Mouse (Mus musculus) bone marrow, adult 2 months (tissue): ENCODE data around the gene Tet1. TPM values are rescaled to one million over a fixed set of nuclear protein-coding genes. Genes with fewer than 3 reads are reported as not detected.
A peak's percentile ranks its signal among the peaks of the same experiment; 100 is the strongest.

Experiments
- H3K27ac ChIP-seq: fragments of 200-500 bp; 2 replicates; pipeline ENCODE4 v1.5.1; 2012; ENCODE audit warnings: low read depth, mild to moderate bottlenecking, control low read depth, inconsistent platforms, low read length; ENCODE audit not compliant: control insufficient read depth, poor library complexity, insufficient read depth
- H3K4me1 ChIP-seq: fragments of 200-500 bp; 2 replicates; pipeline ENCODE4 v1.6.1; 2011; ENCODE audit warnings: low read length; ENCODE audit not compliant: control insufficient read depth, insufficient read depth
- H3K4me3 ChIP-seq: fragments of 200-500 bp; replicated peaks from 2 replicates; pipeline ENCODE3; 2011; ENCODE audit warnings: mild to moderate bottlenecking, low read depth, low read length, control low read depth; ENCODE audit not compliant: control insufficient read depth
- CTCF ChIP-seq: fragments of 200-500 bp; IDR thresholded peaks from 2 replicates; pipeline ENCODE4 v1.5.1; 2011; ENCODE audit warnings: low read length, control low read depth; ENCODE audit not compliant: control insufficient read depth, insufficient read depth
- POLR2A ChIP-seq: fragments of 200-500 bp; IDR thresholded peaks from 2 replicates; pipeline ENCODE4 v1.6.1; 2011; ENCODE audit warnings: low read depth, mild to moderate bottlenecking, control low read depth, low read length, borderline replicate concordance; ENCODE audit not compliant: control insufficient read depth
- WGBS: fragments of 180-500 bp; shearing (Covaris S2); methylation state at CpG from one replicate; pipeline ENCODE4 v1.1.7; 2018; 5-methylcytosine and 5-hydroxymethylcytosine counted together
- polyA plus RNA-seq: library from polyadenylated mRNA; stranded (reverse); fragments of >200 nt; gene quantifications from 2 replicates; pipeline ENCODE4 v1.2.4, GENCODE M21; 2011; ENCODE audit warnings: low replicate concordance; ENCODE audit not compliant: missing spikeins, insufficient read depth, insufficient read length

The Tet1 gene
- polyA plus RNA-seq, 1 experiment: 2.2 TPM

GRCm38 (mm10) chr10:62863563-62863962 is 45.2 kb downstream of the Tet1 start:
- no peak overlapping the region for H3K27ac ChIP-seq
- peak overlapping the region; percentile 16 for H3K4me3 ChIP-seq
- 4% methylated on average over 3 of the region's 3 CpGs for WGBS
- H3K4me1 ChIP-seq: peaks cover 6% of the 10 kb centered on the region
- TF ChIP-seq POLR2A (no peak), CTCF (no peak)

GRCm38 (mm10) chr10:62862435-62862834 is 46.4 kb downstream of the Tet1 start:
- Histone ChIP-seq H3K4me3 (no peak overlapping the region), H3K27ac (no peak overlapping the region), H3K4me1 (peaks cover 6% of the 10 kb centered on the region)
- 89% methylated on average over 1 of the region's 1 CpGs for WGBS
- TF ChIP-seq POLR2A (no peak), CTCF (0 out of 2 replicates have a peak, but pooled peaks have one; percentile 4)

- WGBS: 51% methylated on average over 5 of the region's 5 CpGs
Observed at GRCm38 (mm10) chr10:62858967-62859366, 49.8 kb downstream of the Tet1 start.

GRCm38 (mm10) chr10:62856690-62857290 is 52.0 kb downstream of the Tet1 start:
- no peak overlapping the region for H3K27ac ChIP-seq
- TF ChIP-seq CTCF (no peak), POLR2A (no peak)
- 72% methylated on average over 10 of the region's 10 CpGs for WGBS

More at GRCm38 (mm10) chr10:62858967-62859366, 49.8 kb downstream of the Tet1 start:
- Histone ChIP-seq H3K4me1 (peaks cover 6% of the 10 kb centered on the region), H3K27ac (no peak overlapping the region), H3K4me3 (no peak overlapping the region)
- TF ChIP-seq CTCF (no peak), POLR2A (no peak)

GRCm38 (mm10) chr10:62854992-62855391 is 53.8 kb downstream of the Tet1 start:
- TF ChIP-seq POLR2A (no peak), CTCF (no peak)
- WGBS: 55% methylated on average over 2 of the region's 2 CpGs
- Histone ChIP-seq H3K27ac (no peak overlapping the region), H3K4me3 (no peak overlapping the region), H3K4me1 (peaks cover 1% of the 10 kb centered on the region)

More at GRCm38 (mm10) chr10:62856690-62857290, 52.0 kb downstream of the Tet1 start:
- peaks cover 3% of the 10 kb centered on the region for H3K4me1 ChIP-seq
- H3K4me3 ChIP-seq: no peak overlapping the region

GRCm38 (mm10) chr10:62854581-62854980 is 54.2 kb downstream of the Tet1 start:
- 69% methylated on average over 4 of the region's 4 CpGs for WGBS
- no peak for TF ChIP-seq CTCF
- no peak for TF ChIP-seq POLR2A
- Histone ChIP-seq H3K27ac (no peak overlapping the region), H3K4me3 (no peak overlapping the region), H3K4me1 (peaks cover 1% of the 10 kb centered on the region)

GRCm38 (mm10) chr10:62851578-62851977 is 57.2 kb downstream of the Tet1 start:
- no peak for TF ChIP-seq POLR2A
- no peak for TF ChIP-seq CTCF
- H3K4me1 ChIP-seq: no peaks in the 10 kb centered on the region
- no peak overlapping the region for H3K4me3 ChIP-seq
- no peak overlapping the region for H3K27ac ChIP-seq
- WGBS: 65% methylated on average over 7 of the region's 7 CpGs

GRCm38 (mm10) chr10:62851025-62851424 is 57.8 kb downstream of the Tet1 start:
- WGBS: 64% methylated on average over 4 of the region's 4 CpGs
- Histone ChIP-seq H3K4me3 (no peak overlapping the region), H3K4me1 (no peaks in the 10 kb centered on the region), H3K27ac (no peak overlapping the region)
- TF ChIP-seq CTCF (no peak), POLR2A (no peak)
